Mouse (Mus musculus) gastrocnemius, postnatal 36 days (tissue): ENCODE results near the gene Sf1. TPM values are rescaled to one million over a fixed set of nuclear protein-coding genes. Genes with fewer than 3 reads are reported as not detected.

ENCODE experiments used
- DNase-seq, 2 experiments: peaks; one replicate each; pipeline ENCODE4 v3.0.0; 2022
- intact Hi-C: fragments of 180-260 bp; cut with DNase I; formaldehyde crosslinking; loops from one replicate; pipeline ENCODE4 v1.15.1; 2025
- long read RNA-seq, 2 experiments: library from polyadenylated mRNA; stranded (forward); transcript quantifications; one replicate each; pipeline ENCODE4 v2.0.0; 2021
- total RNA-seq, 2 experiments: library from RNA; stranded (reverse); gene quantifications; 2 replicates each; pipeline ENCODE4 v1.2.3; 2021

Gene Sf1
- 10 to 100 TPM; 75.8 to 84.5 TPM for total RNA-seq
- long read RNA-seq, experiment 1, partial matches to known transcripts, result 1 of 15 reads
- long read RNA-seq, experiment 1, other reads (novel, unspliced or antisense), result 12 of 15 reads
- long read RNA-seq, experiment 2, full-length matches to known transcripts, result 3 of 17 reads
- long read RNA-seq, experiment 2, partial matches to known transcripts, result 4 of 17 reads
- long read RNA-seq, experiment 2, other reads (novel, unspliced or antisense), result 10 of 17 reads

DNA sequence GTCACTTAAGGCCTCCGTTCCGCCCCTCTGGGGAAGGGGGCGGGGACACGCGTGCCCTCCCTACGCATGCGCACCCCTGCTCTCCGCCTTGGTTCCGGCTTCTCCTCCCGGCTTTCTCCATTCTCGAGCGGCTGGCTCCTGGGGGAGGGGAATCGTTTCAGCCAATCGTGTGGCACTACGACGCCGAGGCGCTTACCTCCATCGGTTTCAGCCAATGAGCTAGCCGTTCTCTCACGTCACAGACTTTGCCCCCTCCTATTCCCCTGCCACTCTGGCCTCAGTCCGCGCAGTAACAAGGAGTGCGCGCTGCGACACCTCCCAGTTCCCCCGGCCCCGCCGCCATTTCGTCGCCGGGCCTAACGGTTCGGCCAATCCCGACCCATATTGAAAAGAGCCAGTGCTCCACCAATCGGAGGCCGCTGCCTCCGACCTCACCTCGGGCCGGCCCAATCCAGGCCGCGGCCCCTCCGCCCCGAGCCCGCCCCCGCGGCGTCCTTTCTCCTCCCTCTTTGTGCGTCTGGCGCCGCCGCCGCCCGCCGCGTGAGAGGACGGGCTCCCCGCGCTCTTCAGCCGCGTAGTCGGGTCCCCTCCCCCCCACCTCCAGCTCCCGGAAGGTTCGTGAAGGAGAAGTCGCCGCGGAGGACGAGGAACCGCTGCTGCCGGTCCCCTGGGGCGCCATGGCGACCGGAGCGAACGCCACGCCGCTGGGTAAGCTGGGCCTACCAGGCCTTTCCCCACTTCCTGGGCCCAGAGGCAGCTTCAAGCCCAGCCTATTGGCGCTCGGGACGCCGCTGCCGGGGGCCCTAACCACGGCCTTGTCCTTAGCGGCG lies at the start of gene Sf1:
Gene Sf1 (plus strand): TSS at position 280 of the 830 bp plus-strand sequence.
- intact Hi-C loops, result no loop called here
- peak; percentile 99 for DNase-seq

DNA sequence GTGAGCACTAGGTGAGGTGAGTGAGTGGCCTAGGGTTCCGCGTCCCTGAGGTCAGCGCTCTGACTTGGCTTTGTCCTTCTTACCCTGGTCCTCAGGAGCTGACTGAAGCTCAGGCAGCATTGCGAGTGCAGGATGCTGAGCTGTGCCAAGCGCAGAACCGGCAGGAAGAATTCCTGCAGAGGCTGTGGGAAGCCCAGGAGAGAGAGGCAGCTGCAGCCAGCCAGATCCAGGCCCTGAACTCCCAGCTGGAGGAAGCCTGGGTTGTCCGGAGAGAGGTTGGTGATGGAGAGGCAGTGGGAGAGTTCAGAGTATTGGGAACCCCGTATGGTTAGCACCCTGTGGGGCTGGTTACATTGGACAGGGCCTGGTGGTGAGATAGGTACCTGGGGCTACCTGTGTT lies 49.7 kb upstream of the Sf1 start:
- no peak for DNase-seq
- intact Hi-C loops, result no loop called here

DNA sequence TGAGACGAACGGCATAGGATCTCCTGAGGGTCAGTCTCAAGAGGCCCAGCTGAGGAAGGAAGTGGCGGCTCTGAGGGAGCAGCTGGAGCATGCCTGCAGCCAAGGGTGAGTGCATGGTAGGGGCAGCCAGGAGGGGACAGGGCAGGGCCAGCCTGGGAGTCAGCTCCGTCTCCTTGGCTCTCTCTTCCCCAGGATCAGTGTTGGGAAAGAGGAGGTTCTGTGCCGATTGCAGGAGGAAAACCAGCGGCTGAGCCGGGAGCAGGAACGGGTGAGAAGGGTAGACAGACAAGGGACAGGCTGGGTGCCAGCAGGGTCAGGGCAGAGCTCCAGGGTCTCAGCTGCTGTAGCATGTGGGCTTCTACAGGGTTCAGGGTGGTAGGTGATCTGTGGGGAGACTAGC lies 49.0 kb upstream of the Sf1 start:
- DNase-seq, result no peak
- intact Hi-C loops, result no loop called here

DNA sequence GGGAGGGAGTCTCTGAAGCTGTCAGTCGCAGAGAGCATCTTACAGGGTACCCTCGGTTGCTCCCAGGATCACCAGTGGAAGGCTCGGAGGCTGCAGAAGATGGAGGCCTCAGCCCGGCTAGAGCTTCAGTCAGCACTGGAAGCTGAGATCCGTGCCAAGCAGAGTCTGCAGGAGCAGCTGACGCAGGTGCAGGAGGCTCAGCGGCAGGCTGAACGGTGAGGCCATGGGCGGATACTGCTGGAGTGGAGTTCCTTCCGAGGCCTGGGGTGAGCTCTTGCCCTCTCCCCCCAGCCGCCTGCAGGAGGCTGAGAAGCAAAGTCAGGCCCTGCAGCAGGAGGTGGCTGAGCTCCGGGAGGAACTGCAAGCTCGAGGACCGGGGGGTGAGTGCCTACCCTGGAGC lies 47.9 kb upstream of the Sf1 start:
- no peak for DNase-seq
- intact Hi-C loops, result no loop called here

DNA sequence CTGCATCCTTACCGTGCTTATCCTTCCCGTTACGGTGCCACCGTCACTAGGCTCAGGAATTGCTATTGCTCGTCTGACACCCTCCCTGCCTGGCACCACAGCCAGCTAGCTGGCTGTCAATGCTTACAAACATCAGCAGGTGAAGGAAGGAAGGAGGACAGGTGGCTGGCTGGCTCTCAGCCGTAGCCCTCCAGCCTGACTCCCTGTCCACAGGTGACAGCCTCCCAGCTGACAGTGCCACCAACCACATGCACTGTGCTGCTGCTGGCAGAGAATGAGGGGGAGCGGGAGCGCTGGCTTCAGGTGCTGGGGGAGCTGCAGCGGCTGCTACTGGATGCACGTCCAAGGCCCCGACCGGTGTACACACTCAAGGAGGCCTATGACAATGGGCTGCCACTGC lies 45.3 kb upstream of the Sf1 start:
- DNase-seq, result no peak
- intact Hi-C loops, result no loop called here

DNA sequence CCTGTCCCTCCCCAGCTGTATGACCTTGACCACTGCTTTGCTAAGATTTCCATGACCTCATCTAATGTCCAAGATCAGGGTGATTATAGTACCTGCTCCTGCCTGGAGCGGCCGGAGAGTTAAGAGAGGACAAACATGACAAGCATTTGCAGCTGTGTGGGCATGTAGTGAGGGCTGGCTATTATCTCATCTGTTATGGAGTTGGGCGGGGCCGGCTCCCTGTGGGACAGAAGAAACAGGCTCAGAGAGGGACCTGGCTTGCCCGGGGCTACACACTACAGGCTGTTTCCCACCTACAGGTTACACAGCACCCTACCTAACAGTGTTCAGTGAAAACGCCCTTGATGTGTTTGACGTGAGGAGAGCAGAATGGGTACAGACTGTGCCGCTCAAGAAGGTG lies 42.1 kb upstream of the Sf1 start:
- intact Hi-C loops, result no loop called here
- no peak for DNase-seq

DNA sequence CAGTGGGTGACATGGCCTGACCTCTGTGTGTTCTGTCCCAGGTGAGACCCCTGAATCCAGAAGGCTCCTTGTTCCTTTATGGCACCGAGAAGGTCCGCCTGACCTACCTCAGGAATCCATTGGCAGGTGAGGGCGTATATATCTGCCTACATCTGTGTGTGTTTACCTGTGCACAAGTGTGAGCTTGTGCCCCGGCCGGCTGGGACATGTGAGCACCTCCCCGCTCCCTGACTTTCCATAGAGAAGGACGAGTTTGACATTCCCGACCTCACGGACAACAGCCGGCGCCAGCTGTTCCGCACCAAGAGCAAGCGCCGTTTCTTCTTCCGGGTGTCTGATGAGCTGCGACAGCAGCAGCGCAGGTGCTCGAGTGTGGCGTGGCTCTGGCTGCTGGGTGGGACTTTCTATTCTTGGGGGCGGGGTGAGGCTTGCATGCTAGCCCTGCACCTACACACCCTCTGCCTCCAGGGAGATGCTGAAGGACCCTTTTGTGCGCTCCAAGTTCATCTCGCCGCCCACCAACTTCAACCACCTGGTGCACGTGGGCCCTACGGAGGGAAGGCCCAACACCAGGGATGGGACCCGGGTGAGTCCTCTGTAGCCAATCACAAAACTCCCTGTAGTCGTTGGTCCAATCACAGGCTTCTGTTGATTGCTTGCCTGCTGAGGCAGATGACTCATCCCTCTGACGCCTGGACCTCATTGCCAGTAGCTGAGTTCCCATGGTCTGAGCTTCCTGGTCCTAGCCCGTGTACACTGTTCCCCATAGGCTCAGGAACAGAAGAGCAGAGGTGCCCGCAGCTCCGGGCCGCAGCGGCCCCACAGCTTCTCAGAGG lies 41.5 kb upstream of the Sf1 start:
- DNase-seq, result peak in 1 of 2 experiments; percentile 29
- intact Hi-C loops, result no loop called here

DNA sequence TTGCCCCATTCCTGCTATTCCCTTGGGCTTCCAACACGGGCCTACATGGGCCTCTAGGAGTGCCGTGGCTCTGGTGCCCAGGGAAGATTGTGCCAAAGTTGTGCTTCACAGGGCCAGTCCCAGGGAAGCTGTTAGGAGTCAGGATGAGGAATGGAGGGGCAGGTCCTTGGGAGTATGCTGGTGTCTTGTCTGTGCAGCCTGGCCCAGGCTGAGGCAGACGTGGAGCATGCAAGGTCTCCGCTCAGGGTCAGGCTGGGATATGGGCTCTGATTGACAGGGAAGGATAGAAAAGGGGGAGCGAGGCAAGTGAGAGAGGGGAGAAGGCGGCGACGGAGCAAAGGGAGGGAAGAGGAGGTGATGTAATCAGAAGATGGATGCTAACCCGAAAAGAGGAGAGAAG lies 38.7 kb upstream of the Sf1 start:
- DNase-seq, result no peak
- intact Hi-C loops, result no loop called here

DNA sequence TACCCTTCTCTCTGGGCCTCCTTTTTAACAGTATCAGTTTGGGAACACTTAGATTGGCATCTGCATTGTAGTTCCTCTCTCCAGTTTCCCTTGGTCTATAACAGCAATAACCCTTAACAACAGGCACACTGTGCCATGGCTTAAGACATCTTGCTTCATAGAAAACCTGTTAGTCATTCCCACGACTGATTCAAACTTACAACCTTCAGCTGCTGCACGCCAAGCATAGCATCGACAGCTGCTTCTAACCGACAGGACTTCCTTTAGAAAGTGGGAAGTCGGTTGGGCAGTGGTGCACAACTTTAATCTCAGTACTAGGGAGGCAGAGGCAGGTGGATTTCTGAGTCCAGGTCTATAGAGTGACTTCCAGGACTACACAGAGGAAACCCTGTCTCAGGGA lies 32.3 kb upstream of the Sf1 start:
- intact Hi-C loops, result loop anchor here (2.0 kb wide), 1 partner anchor 66 kb away; no protein-coding TSS in a partner anchor
- DNase-seq, result no peak

DNA sequence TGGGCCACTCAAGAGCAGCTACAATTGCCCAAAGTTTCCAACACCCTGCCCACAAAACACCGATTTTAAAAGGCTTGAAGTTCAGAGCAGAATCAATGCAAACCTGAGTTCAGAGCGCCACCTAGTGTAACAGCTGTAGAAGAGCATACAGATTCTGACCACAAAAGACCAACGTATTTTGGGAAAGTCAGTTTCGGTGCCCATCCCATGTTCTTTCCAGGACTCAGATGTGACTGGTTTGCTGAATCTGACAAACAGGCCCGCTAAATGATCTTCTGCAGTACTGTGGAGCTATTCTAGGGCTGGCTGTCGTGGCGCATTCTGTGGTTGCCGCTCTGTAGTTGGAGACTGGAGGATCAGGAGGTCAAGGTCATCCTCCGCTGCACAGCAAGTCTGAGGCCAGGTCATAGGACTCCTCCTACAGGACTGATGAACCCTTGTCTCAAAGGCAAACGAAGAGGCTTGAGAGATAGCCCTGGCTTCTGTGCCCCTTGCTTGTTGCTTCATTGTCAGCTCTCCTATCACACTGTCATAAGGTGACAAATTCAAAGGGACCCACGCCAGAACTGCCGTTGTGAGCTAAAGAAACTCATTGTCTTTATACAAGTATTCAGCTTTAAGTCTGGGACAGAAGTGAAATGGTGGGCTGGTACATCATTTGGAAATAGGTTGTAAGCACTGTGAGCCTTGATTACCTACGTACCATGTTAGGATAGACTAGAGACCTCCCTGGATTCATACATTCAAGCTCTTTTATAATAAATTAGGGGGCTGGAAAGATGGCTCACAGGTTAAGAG lies 31.6 kb upstream of the Sf1 start:
- DNase-seq, result peak in 1 of 2 experiments; percentile 50
- intact Hi-C loops, result loop anchor here (2.0 kb wide), 1 partner anchor 67 kb away; no protein-coding TSS in a partner anchor

DNA sequence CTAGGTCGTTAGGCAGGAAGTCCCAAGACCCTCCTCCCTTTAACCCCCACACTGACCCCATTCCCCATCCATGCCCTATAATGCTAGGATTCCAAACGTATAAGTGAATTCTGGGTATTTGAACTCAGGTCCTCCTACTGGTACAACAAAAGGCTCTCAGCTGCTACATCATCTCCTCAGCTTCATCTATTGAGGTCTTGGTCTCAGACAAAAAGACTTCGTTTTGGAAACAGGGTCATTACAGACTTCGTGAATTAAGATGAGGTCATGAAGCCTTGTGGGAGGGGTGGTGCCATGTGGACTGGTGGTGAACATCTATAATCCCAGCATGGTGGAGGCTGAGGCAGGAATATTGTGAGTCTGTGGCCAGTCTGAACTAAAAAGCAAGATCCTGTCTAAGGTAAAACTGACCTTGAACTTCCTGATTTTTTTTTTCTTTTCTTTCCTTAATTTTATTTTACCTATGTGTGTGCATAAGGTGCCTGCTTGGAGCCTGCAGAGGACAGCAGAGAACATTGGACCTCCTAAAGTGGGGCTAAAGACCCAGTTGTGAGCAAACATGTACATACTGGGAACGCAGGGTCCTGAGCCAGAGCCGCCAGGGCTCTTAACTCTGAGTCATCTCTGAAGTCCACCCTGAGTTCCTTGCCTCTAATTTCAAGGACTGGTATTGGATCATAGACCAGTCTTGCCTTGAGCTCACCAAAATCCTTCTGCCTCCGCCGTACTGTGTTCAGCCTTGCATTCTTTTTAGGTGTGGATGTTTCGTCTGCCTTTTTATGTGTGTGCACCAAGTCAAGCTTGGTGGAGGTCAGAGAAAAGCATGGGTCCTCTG lies 29.5 kb upstream of the Sf1 start:
- no peak for DNase-seq
- intact Hi-C loops, result no loop called here

DNA sequence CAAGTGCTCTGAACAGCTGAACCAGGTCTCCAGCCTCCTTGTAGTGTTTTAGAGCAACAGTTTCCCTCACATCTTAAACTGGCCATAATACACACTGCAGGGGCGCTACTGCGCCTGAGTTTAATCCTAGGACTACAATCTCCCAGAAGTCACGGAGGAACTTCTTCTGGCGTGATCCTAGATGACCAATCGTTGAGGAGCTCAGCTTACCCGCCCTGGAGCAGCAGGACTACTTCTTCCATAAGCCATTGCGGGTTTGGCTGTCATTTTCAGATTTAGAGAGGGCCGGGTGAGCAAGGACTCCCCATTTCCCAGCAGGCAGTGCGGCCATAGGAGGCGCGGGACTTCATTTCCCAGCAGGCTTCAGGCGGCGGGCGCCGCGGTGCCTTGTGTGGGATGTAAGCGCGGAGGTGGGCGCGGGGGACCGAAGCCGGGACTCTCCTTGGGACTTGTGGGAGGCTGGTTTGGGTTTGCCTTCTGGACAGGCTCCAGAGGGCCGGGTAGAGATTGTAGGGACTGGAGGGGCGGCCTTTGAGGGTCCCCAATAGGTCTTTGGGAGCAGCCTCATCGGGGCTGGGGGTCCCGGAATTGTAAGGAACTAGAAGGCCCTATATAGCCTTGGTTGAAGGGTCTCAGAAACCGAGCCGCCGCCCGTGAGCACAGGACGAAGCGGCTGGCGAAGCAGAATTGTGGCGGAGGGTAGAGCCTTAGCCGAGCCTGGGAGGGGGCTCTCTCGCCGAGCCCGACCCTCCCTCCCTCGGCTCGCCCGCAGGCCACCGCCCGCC lies 28.6 kb upstream of the Sf1 start, which contains the start of gene Men1:
Gene Men1 (plus strand): TSS at position 307 of the 785 bp plus-strand sequence.
- intact Hi-C loops, result no loop called here
- peak; percentile 84 to 91 for DNase-seq

DNA sequence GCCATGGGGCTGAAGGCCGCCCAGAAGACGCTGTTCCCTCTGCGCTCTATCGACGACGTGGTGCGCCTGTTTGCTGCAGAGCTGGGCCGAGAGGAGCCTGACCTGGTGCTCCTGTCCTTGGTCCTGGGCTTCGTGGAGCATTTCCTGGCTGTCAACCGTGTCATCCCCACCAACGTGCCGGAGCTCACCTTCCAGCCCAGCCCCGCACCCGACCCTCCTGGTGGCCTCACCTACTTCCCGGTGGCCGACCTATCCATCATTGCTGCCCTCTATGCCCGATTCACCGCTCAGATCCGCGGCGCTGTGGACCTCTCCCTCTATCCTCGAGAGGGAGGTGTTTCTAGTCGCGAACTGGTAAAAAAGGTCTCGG lies 28.0 kb upstream of the Sf1 start:
- peak in 1 of 2 experiments; percentile 31 for DNase-seq
- intact Hi-C loops, result no loop called here

DNA sequence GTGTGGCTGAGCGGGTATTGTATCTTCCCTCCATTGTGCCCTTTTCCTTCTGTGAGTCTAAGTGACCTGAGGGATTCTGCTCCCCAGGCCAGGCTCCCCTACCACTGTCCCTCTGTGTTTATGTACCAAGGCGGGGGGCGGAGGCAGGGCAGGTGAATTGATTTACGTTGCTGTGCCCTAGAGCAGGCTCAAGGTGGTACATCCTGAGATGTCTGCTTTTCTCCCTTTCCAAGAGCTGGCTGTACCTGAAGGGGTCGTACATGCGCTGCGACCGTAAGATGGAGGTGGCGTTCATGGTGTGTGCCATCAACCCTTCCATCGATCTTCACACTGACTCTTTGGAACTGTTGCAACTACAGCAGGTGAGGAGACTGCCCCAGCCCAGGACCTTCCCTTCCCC lies 26.6 kb upstream of the Sf1 start:
- intact Hi-C loops, result no loop called here
- no peak for DNase-seq

DNA sequence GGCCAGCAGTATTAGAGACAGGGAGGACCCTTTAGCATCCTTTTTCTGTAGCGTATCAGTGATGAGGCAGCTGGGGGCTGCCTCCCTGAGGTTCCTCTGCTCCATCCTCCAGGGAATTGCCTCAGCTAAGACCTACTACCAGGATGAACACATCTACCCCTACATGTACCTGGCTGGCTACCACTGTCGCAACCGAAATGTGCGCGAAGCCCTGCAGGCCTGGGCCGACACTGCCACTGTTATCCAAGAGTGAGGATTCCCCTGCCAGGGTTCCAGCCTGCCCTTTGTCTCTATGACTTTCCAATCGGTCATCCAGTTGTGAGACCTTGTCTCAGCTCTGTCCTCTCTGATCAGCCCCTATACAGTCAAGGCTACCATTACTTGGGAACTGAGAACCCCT lies 25.3 kb upstream of the Sf1 start:
- DNase-seq, result no peak
- intact Hi-C loops, result no loop called here

DNA sequence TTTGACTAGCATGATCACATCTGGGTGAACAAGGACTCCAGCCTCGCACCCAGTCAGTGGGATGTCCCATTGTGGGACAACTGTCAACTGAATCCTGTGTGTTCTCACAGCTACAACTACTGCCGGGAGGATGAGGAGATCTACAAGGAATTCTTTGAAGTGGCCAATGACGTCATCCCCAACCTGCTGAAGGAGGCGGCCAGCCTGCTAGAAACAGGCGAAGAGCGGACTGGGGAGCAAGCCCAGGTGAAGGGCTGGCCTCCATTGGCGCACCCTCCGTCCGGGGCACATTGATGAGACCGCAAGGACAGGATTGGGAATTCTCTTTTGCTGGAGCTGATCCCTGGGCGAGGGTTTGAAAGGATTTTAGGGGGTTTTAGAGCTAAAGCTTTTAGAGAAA lies 24.8 kb upstream of the Sf1 start:
- intact Hi-C loops, result no loop called here
- no peak for DNase-seq

DNA sequence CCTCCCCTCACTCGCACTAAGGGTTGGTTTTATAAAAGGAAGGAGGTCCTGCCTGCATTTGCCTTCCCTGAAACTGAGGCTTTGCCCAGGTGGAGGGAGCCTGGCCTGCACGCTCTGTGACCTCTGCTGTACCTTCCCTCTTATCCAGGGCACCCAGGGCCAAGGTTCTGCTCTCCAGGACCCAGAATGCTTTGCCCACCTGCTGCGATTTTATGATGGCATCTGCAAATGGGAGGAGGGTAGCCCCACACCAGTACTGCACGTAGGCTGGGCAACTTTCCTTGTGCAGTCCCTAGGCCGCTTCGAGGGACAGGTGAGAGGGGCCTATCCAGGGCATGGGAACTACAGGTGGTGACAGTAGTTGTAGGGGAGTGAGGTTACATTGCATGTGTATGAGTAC lies 24.3 kb upstream of the Sf1 start:
- intact Hi-C loops, result no loop called here
- DNase-seq, result no peak

DNA sequence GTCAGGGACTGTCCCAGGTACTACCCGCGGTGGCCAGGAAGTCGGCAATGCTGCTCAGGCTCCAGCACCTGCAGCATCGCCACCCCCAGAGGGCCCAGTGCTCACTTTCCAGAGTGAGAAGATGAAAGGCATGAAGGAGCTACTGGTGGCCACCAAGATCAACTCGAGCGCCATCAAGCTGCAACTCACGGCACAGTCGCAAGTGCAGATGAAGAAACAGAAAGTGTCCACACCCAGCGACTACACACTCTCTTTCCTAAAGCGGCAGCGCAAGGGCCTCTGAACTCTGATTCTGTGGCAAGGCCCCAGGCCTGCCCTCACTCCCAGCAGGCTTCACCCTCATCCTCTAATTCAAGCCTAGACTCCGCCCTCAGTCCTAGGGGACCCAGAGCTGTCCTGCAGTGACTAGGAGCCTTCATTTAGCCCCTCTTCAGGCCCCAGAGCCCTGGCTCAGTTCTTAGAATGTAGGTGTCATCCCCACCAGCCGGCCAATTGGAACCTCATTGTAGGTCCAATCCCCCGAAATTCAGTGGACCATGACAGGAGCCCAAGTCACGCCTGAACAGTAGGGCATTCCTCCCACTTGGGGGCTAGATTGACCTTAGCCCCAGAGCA lies 23.5 kb upstream of the Sf1 start:
- peak in 1 of 2 experiments; percentile 35 for DNase-seq
- intact Hi-C loops, result no loop called here
